Mouse (Mus musculus) myocyte (in vitro differentiated cells): ENCODE measurements at regions not wholly inside any gene's neighbourhood (a gene's known extent, or its start where the extent isn't known, plus 50 kb on each side); places are given as distances from the start of the nearest gene placed in this dataset.

ENCODE experiments used
- CEBPB ChIP-seq: IDR thresholded peaks from 2 replicates; pipeline ENCODE4 v1.6.1; 2011; ENCODE audit warnings: mild to moderate bottlenecking, moderate library complexity; ENCODE audit not compliant: poor library complexity, insufficient read depth, severe bottlenecking
- E2F4 ChIP-seq: IDR thresholded peaks from one replicate; pipeline ENCODE4 v1.6.1; 2011; ENCODE audit warnings: mild to moderate bottlenecking, control low read depth, moderate library complexity; ENCODE audit not compliant: insufficient read depth
- MAX ChIP-seq: IDR thresholded peaks from one replicate; pipeline ENCODE4 v1.6.1; 2011; ENCODE audit warnings: low read depth, mild to moderate bottlenecking, control low read depth
- MYOD1 ChIP-seq, 3 experiments: IDR thresholded peaks; one replicate each; pipeline ENCODE4 v1.6.1; 2011; ENCODE audit warnings: control low read depth in 2 of 3, low read depth in 2 of 3, mild to moderate bottlenecking in 2 of 3, moderate library complexity in 1 of 3; ENCODE audit not compliant: insufficient read length in 2 of 3, control insufficient read depth in 1 of 3
- MYOG ChIP-seq, 3 experiments: IDR thresholded peaks; one replicate each; pipeline ENCODE4 v1.6.1; 2011; ENCODE audit warnings: control low read depth in 2 of 3, low read depth in 2 of 3, mild to moderate bottlenecking in 2 of 3; ENCODE audit not compliant: insufficient read length in 2 of 3, control insufficient read depth in 1 of 3, insufficient read depth in 1 of 3
- POLR2A ChIP-seq: IDR thresholded peaks from one replicate; pipeline ENCODE4 v1.6.1; 2011; ENCODE audit warnings: low read depth, mild to moderate bottlenecking, control low read depth, moderate library complexity; ENCODE audit not compliant: insufficient read length
- POLR2AphosphoS2 ChIP-seq: IDR thresholded peaks from one replicate; pipeline ENCODE4 v1.6.1; 2011; ENCODE audit warnings: low read depth, control low read depth; ENCODE audit not compliant: insufficient read length
- REST ChIP-seq: IDR thresholded peaks from one replicate; pipeline ENCODE4 v1.6.1; 2011; ENCODE audit warnings: mild to moderate bottlenecking, control low read depth, moderate library complexity; ENCODE audit not compliant: insufficient read depth, insufficient read length
- SRF ChIP-seq: IDR thresholded peaks from one replicate; pipeline ENCODE4 v1.6.1; 2011; ENCODE audit warnings: low read depth; ENCODE audit not compliant: control insufficient read depth, insufficient read length
- TCF12 ChIP-seq: IDR thresholded peaks from one replicate; pipeline ENCODE4 v1.6.1; 2011; ENCODE audit warnings: mild to moderate bottlenecking, control low read depth; ENCODE audit not compliant: poor library complexity, insufficient read depth, severe bottlenecking
- TCF3 ChIP-seq: IDR thresholded peaks from one replicate; pipeline ENCODE4 v1.6.1; 2011; ENCODE audit warnings: low read depth, control low read depth; ENCODE audit not compliant: insufficient read length
- USF1 ChIP-seq: IDR thresholded peaks from one replicate; pipeline ENCODE4 v1.6.1; 2011; ENCODE audit warnings: low read depth, mild to moderate bottlenecking, control low read depth, moderate library complexity

DNA sequence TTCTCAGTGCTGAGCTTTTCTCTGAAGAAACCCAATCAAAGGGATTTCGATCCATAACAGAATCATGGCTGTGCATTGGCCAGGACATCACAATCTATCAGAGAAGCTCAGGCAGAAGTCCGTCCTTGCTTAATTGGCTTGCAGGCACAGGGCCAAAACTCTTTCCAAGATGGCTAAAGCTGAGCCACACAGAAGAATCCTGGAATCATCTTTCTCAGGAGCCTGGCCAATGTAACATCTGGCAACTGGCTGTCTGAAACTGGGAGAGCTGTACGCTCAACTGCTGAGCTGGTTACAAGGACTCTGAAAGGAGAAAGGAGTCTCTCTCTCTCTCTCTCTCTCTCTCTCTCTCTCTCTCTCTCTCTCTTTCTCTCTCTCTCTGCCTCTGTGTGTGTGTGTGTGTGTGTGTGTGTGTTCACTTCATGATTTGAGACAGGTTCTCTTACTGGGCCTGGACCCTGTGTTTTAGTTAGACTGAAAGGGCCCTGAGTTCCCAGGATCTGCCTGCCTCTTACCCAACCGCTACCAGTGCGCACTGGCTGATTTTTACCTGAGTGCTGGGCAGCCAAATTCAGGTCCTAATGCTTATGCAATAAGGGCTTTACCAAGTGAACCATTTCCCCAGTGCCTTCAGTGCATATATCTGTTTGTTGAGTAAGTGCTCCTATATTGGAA is 333.3 kb upstream of the Cwc22 start:
- no peak for TF ChIP-seq USF1
- no peak for TF ChIP-seq POLR2A
- TF ChIP-seq TCF12: no peak
- no peak for TF ChIP-seq E2F4
- TF ChIP-seq MYOG (IDR thresholded peaks at IDR 0.05; ENCODE audit: control insufficient read depth in 1 of 3, insufficient read depth in 1 of 3, insufficient read length in 2 of 3, low read depth in 2 of 3): no peak
- no peak for TF ChIP-seq POLR2AphosphoS2
- TF ChIP-seq CEBPB: no peak
- no peak for TF ChIP-seq MAX
- no peak for TF ChIP-seq MYOD1 (IDR thresholded peaks at IDR 0.05; ENCODE audit: control insufficient read depth in 1 of 3, insufficient read length in 2 of 3, low read depth in 2 of 3)
- TF ChIP-seq SRF: no peak
- TF ChIP-seq TCF3: no peak
- no peak for TF ChIP-seq REST
